Mouse (Mus musculus): ENCODE data around the gene Col15a1. TPM values are rescaled to one million over a fixed set of nuclear protein-coding genes. Genes with fewer than 3 reads are reported as not detected.

The Col15a1 gene
- total and polyA plus RNA-seq, 2 experiments from 2014 or later: 3.8 to 8.2 TPM

DNA sequence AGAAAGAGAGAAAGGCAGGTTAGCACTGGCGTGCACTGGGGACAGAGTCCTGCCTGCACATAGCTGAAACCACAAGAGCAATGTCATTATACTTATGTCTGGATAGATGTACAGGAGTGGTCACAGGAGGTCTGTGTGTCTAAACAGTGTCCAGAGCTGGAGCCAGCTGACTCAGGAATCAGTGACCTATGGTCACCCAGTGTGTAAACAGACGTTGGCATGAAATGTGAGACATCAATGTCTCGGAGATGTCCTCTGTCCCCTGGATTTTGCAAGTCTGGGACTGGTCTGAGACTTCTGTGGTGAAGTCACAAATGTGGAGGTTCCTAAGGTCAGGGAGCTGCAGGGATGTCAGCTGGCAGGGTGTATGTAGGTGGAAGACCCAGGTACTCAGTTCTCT, 50.2 kb downstream of the Col15a1 start:
- Histone ChIP-seq H3K9me3 (ENCODE audit: low read length) (no peaks in the 10 kb centered on the region), H3K4me1 (ENCODE audit: insufficient read depth, low read length) (no peaks in the 10 kb centered on the region), H3K4me3 (ENCODE audit: low read depth, low read length) (no peak overlapping the region), H3K27me3 (ENCODE audit: insufficient read depth, low read length) (no peaks in the 10 kb centered on the region), H3K4me2 (ENCODE audit: low read depth, low read length, poor library complexity, severe bottlenecking) (no peak overlapping the region), H3K27ac (ENCODE audit: low read depth, low read length) (no peak overlapping the region), H3K9ac (replicated peaks; ENCODE audit: low read length, poor library complexity, severe bottlenecking) (no peak overlapping the region), H3K36me3 (ENCODE audit: insufficient read depth, low read length) (no peaks in the 10 kb centered on the region)
- TF ChIP-seq CTCF (IDR thresholded peaks at IDR 0.05): no peak
- ATAC-seq (ENCODE audit: low FRiP score) (no peak), DNase-seq (ENCODE audit: low spot score) (no peak)
- 88% methylated on average over 3 of the region's 3 CpGs for WGBS

- TF ChIP-seq CTCF (IDR thresholded peaks at IDR 0.05): no peak
- H3K9me3 ChIP-seq (ENCODE audit: low read length): no peaks in the 10 kb centered on the region
- 78% methylated on average over 6 of the region's 6 CpGs for WGBS
Measured at GRCm38 (mm10) chr4:47261049-47261448, 53.1 kb downstream of the Col15a1 start.

GRCm38 (mm10) chr4:47261919-47262318, 54.0 kb downstream of the Col15a1 start:
- no peak overlapping the region for H3K9ac ChIP-seq (replicated peaks; ENCODE audit: low read length, poor library complexity, severe bottlenecking)
- no peak overlapping the region for H3K4me2 ChIP-seq (ENCODE audit: low read depth, low read length, poor library complexity, severe bottlenecking)
- 78% methylated on average over 5 of the region's 5 CpGs for WGBS
- TF ChIP-seq CTCF (IDR thresholded peaks at IDR 0.05): no peak
- H3K9me3 ChIP-seq (ENCODE audit: low read length): no peaks in the 10 kb centered on the region
- ATAC-seq (ENCODE audit: low FRiP score) (no peak), DNase-seq (ENCODE audit: low spot score) (no peak)
- no peak overlapping the region for H3K27ac ChIP-seq (ENCODE audit: low read depth, low read length)
- no peaks in the 10 kb centered on the region for H3K36me3 ChIP-seq (ENCODE audit: insufficient read depth, low read length)
- no peak overlapping the region for H3K4me3 ChIP-seq (ENCODE audit: low read depth, low read length)
- H3K4me1 ChIP-seq (ENCODE audit: insufficient read depth, low read length): no peaks in the 10 kb centered on the region
- no peaks in the 10 kb centered on the region for H3K27me3 ChIP-seq (ENCODE audit: insufficient read depth, low read length)

More at GRCm38 (mm10) chr4:47261049-47261448, 53.1 kb downstream of the Col15a1 start:
- Histone ChIP-seq H3K4me2 (ENCODE audit: low read depth, low read length, poor library complexity, severe bottlenecking) (no peak overlapping the region), H3K36me3 (ENCODE audit: insufficient read depth, low read length) (no peaks in the 10 kb centered on the region), H3K27me3 (ENCODE audit: insufficient read depth, low read length) (no peaks in the 10 kb centered on the region), H3K9ac (replicated peaks; ENCODE audit: low read length, poor library complexity, severe bottlenecking) (no peak overlapping the region), H3K4me3 (ENCODE audit: low read depth, low read length) (no peak overlapping the region), H3K27ac (ENCODE audit: low read depth, low read length) (no peak overlapping the region), H3K4me1 (ENCODE audit: insufficient read depth, low read length) (no peaks in the 10 kb centered on the region)
- DNase-seq (ENCODE audit: low spot score): no peak
- ATAC-seq (ENCODE audit: low FRiP score): no peak

- H3K4me2 ChIP-seq (ENCODE audit: low read depth, low read length, poor library complexity, severe bottlenecking): no peak overlapping the region
- no peak for DNase-seq (ENCODE audit: low spot score)
- no peaks in the 10 kb centered on the region for H3K4me1 ChIP-seq (ENCODE audit: insufficient read depth, low read length)
- no peaks in the 10 kb centered on the region for H3K27me3 ChIP-seq (ENCODE audit: insufficient read depth, low read length)
- no peaks in the 10 kb centered on the region for H3K9me3 ChIP-seq (ENCODE audit: low read length)
- no peak overlapping the region for H3K27ac ChIP-seq (ENCODE audit: low read depth, low read length)
- TF ChIP-seq CTCF (IDR thresholded peaks at IDR 0.05): no peak
- H3K4me3 ChIP-seq (ENCODE audit: low read depth, low read length): no peak overlapping the region
- H3K36me3 ChIP-seq (ENCODE audit: insufficient read depth, low read length): no peaks in the 10 kb centered on the region
- no peak for ATAC-seq (ENCODE audit: low FRiP score)
- no peak overlapping the region for H3K9ac ChIP-seq (replicated peaks; ENCODE audit: low read length, poor library complexity, severe bottlenecking)
- 88% methylated on average over 5 of the region's 5 CpGs for WGBS
Measured at GRCm38 (mm10) chr4:47265555-47265954, 57.6 kb downstream of the Col15a1 start.

GRCm38 (mm10) chr4:47272452-47273130, 64.6 kb downstream of the Col15a1 start:
- no peaks in the 10 kb centered on the region for H3K9me3 ChIP-seq (ENCODE audit: low read length)
- H3K4me2 ChIP-seq (ENCODE audit: low read depth, low read length, poor library complexity, severe bottlenecking): no peak overlapping the region
- no peak overlapping the region for H3K27ac ChIP-seq (ENCODE audit: low read depth, low read length)
- ATAC-seq (ENCODE audit: low FRiP score): no peak
- H3K4me3 ChIP-seq (ENCODE audit: low read depth, low read length): no peak overlapping the region
- H3K4me1 ChIP-seq (ENCODE audit: insufficient read depth, low read length): no peaks in the 10 kb centered on the region
- no peak for DNase-seq (ENCODE audit: low spot score)
- H3K36me3 ChIP-seq (ENCODE audit: insufficient read depth, low read length): no peaks in the 10 kb centered on the region
- no peak overlapping the region for H3K9ac ChIP-seq (replicated peaks; ENCODE audit: low read length, poor library complexity, severe bottlenecking)
- 86% methylated on average over 9 of the region's 9 CpGs for WGBS
- no peak for TF ChIP-seq CTCF (IDR thresholded peaks at IDR 0.05)
- H3K27me3 ChIP-seq (ENCODE audit: insufficient read depth, low read length): no peaks in the 10 kb centered on the region

DNA sequence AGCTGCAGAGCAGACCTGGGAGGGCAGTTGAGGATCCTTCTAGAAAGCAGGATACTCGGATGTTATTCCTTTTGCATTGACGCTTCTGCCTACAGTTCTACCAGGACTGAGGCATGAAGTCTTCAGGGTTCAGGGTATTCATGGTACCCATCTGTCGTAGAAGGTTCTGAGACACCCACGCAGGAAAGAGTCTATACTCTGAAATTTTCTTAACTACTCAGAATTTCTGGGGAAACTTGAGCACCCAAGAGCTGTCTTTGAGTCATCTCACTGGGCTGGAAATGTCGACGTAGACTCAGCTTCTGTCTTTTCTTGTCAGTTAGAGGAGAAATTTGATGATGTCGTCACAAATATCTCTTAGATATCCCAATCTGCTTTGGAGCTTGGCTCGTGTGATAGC, 65.8 kb downstream of the Col15a1 start:
- WGBS: 89% methylated on average over 8 of the region's 8 CpGs
- Histone ChIP-seq H3K4me2 (ENCODE audit: low read depth, low read length, poor library complexity, severe bottlenecking) (no peak overlapping the region), H3K27ac (ENCODE audit: low read depth, low read length) (no peak overlapping the region), H3K9ac (replicated peaks; ENCODE audit: low read length, poor library complexity, severe bottlenecking) (no peak overlapping the region), H3K4me3 (ENCODE audit: low read depth, low read length) (no peak overlapping the region), H3K4me1 (ENCODE audit: insufficient read depth, low read length) (no peaks in the 10 kb centered on the region), H3K36me3 (ENCODE audit: insufficient read depth, low read length) (no peaks in the 10 kb centered on the region), H3K27me3 (ENCODE audit: insufficient read depth, low read length) (no peaks in the 10 kb centered on the region), H3K9me3 (ENCODE audit: low read length) (no peaks in the 10 kb centered on the region)
- DNase-seq (ENCODE audit: low spot score) (no peak), ATAC-seq (ENCODE audit: low FRiP score) (no peak)
- TF ChIP-seq CTCF (IDR thresholded peaks at IDR 0.05): no peak
